8 mouse cellular contexts compared by ENCODE assay signal in genomic region chr4:134356591-134357460, GRCm38 (mm10). TPM values are rescaled to one million over a fixed set of nuclear protein-coding genes. Genes with fewer than 3 reads are reported as not detected.
DNase-seq lines count a peak whose midpoint lies in the region; ATAC-seq and TF ChIP-seq lines count a peak whose summit lies in the region.

No protein-coding gene starts in this region.

- H3K27ac ChIP-seq in MEL (ENCODE audit: control insufficient read depth, low read depth, low read length), result no peak overlapping the region
- no peak overlapping the region for H3K27ac ChIP-seq in forebrain, embryonic 12.5 days
- peak overlapping the region; percentile 52 for H3K27ac ChIP-seq in lung, postnatal 0 days (ENCODE audit: low read length)

- H3K4me2 ChIP-seq in forebrain, embryonic 12.5 days, result peak overlapping the region; percentile 37
- peak overlapping the region; percentile 32; the same call in 1 of the 2 replicates for H3K4me2 ChIP-seq in lung, postnatal 0 days (replicated peaks; ENCODE audit: low read depth, low read length)

- peaks cover 0 to 4% of the 10 kb centered on the region in 2 experiments; a peak in 2 of 4 replicates for H3K36me3 ChIP-seq in MEL (ENCODE audit: control insufficient read depth in 1 of 2, insufficient read depth in 2 of 2, low read length in 2 of 2)
- H3K36me3 ChIP-seq in forebrain, embryonic 12.5 days (replicated peaks), result no peaks in the 10 kb centered on the region
- no peaks in the 10 kb centered on the region for H3K36me3 ChIP-seq in lung, postnatal 0 days (ENCODE audit: insufficient read depth, low read length)

- peak; percentile 64 for DNase-seq in MEL (ENCODE audit: low read depth, low spot score)
- peak; percentile 76 to 85 for DNase-seq in heart, postnatal 14 days
- peak; percentile 50 to 90 for DNase-seq in layer of hippocampus, adult 18-20 months (ENCODE audit: low spot score in 2 of 2)
- DNase-seq in lung, postnatal 0 days (ENCODE audit: low spot score), result peak; percentile 81
- DNase-seq in ovary, postnatal 36 days (ENCODE audit: low spot score), result peak; percentile 62
- DNase-seq in thymus, postnatal 14 days, result peak; percentile 73

- TF ChIP-seq EP300 in MEL (IDR thresholded peaks at IDR 0.05; ENCODE audit: low read depth in 1 of 2, low read length in 2 of 2), result no peak
- TF ChIP-seq EP300 in lung, postnatal 0 days (IDR thresholded peaks at IDR 0.05), result no peak

- peaks cover 0 to 20% of the 10 kb centered on the region in 2 experiments; a peak in 2 of 4 replicates for H3K4me1 ChIP-seq in MEL (ENCODE audit: control insufficient read depth in 1 of 2, insufficient read depth in 2 of 2, low read length in 2 of 2)
- H3K4me1 ChIP-seq in forebrain, embryonic 12.5 days, result peaks cover 14% of the 10 kb centered on the region
- peaks cover 14% of the 10 kb centered on the region; the same call in 1 of the 2 replicates for H3K4me1 ChIP-seq in lung, postnatal 0 days (ENCODE audit: insufficient read depth, low read depth, low read length)

- TF ChIP-seq CTCF in MEL (IDR thresholded peaks at IDR 0.05 in 2 of 3, conservative IDR thresholded peaks at IDR 0.05 in 1 of 3; ENCODE audit: control insufficient read depth in 1 of 3, insufficient read depth in 1 of 3, low read depth in 2 of 3, low read length in 3 of 3, poor library complexity in 1 of 3, severe bottlenecking in 1 of 3), result peak; percentile 59 to 97 (median 78)
- TF ChIP-seq CTCF in lung, postnatal 0 days (IDR thresholded peaks at IDR 0.05), result peak; percentile 97

- no peaks in the 10 kb centered on the region for H3K27me3 ChIP-seq in MEL (ENCODE audit: control insufficient read depth in 1 of 2, insufficient read depth in 2 of 2, low read length in 2 of 2)
- H3K27me3 ChIP-seq in forebrain, embryonic 12.5 days, result peaks cover 24% of the 10 kb centered on the region; the same call in 1 of the 2 replicates
- no peaks in the 10 kb centered on the region for H3K27me3 ChIP-seq in lung, postnatal 0 days (replicated peaks; ENCODE audit: insufficient read depth, low read length)

- TF ChIP-seq RAD21 in MEL (IDR thresholded peaks at IDR 0.05; ENCODE audit: low read depth, low read length), result peak; percentile 64

- H3K4me3 ChIP-seq in MEL (ENCODE audit: control insufficient read depth in 1 of 2, insufficient read depth in 1 of 2, low read depth in 2 of 2, low read length in 2 of 2), result no peak overlapping the region
- H3K4me3 ChIP-seq in forebrain, embryonic 12.5 days (replicated peaks), result peak overlapping the region; percentile 6
- no peak overlapping the region for H3K4me3 ChIP-seq in lung, postnatal 0 days (ENCODE audit: low read depth, low read length)

- peak; percentile 59; the same call in 1 of the 2 replicates for ATAC-seq in cerebellum, adult (ENCODE audit: insufficient number of reproducible peaks, low FRiP score, low TSS enrichment)
- no peak for ATAC-seq in forebrain, embryonic 12.5 days (ENCODE audit: low FRiP score)
- peak; percentile 52 for ATAC-seq in lung, postnatal 0 days

- no peaks in the 10 kb centered on the region for H3K9me3 ChIP-seq in MEL (replicated peaks; ENCODE audit: insufficient read depth, low read length)
- H3K9me3 ChIP-seq in forebrain, embryonic 12.5 days, result no peaks in the 10 kb centered on the region
- H3K9me3 ChIP-seq in lung, postnatal 0 days (ENCODE audit: low read length), result no peaks in the 10 kb centered on the region

- TF ChIP-seq POLR2A in MEL (IDR thresholded peaks at IDR 0.05; ENCODE audit: control insufficient read depth in 1 of 2, insufficient read depth in 1 of 2, low read depth in 1 of 2, low read length in 2 of 2, poor library complexity in 1 of 2), result no peak

- H3K9ac ChIP-seq in MEL (ENCODE audit: control insufficient read depth, low read depth, low read length, poor library complexity, severe bottlenecking), result no peak overlapping the region
- no peak overlapping the region for H3K9ac ChIP-seq in forebrain, embryonic 12.5 days
- H3K9ac ChIP-seq in lung, postnatal 0 days (replicated peaks; ENCODE audit: low read depth), result no peak overlapping the region

- WGBS in forebrain, embryonic 12.5 days, result 21% methylated on average over 22 of the region's 22 CpGs
- WGBS in lung, postnatal 0 days, result 11% methylated on average over 22 of the region's 22 CpGs

- no peaks in the 10 kb centered on the region for H3K79me2 ChIP-seq in MEL (ENCODE audit: control insufficient read depth, insufficient read depth, low read length, poor library complexity)

- intact Hi-C loops in heart, postnatal 14 days (cut with DNase I), result loop anchor here (2.0 to 5.0 kb wide), 2 partner anchors 35 to 64 kb away; no protein-coding TSS in a partner anchor

TF ChIP-seq in MEL, 35 proteins besides CTCF, POLR2A, EP300 and RAD21:
- peak; percentile 65 for TF ChIP-seq SMC3 (IDR thresholded peaks at IDR 0.05; ENCODE audit: low read depth, low read length)
- no peak for TF ChIP-seq MAFK (IDR thresholded peaks at IDR 0.05; ENCODE audit: borderline replicate concordance, low read depth, low read length)
- no peak for TF ChIP-seq ELF1 (IDR thresholded peaks at IDR 0.05; ENCODE audit: low read depth, low read length)
- no peak for TF ChIP-seq TBP (IDR thresholded peaks at IDR 0.05; ENCODE audit: low read depth, low read length)
- TF ChIP-seq ZC3H11A (IDR thresholded peaks at IDR 0.05; ENCODE audit: low read depth, low read length), result peak; percentile 44; the same call in 1 of the 2 replicates

RNA-seq across cellular contexts. Expression of gene Slc30a2, which starts 13.8 kb away (rescaled TPM):
- 0.46 and 0.54 TPM in 2 replicates for total RNA-seq in MEL (2012; rRNA removed)
- under 1 TPM in 1 of 2 experiments, not detected in 1; 0.39 TPM for polyA plus RNA-seq in MEL (2012; ENCODE audit: insufficient read depth in 1 of 2, insufficient read length in 2 of 2, low read depth in 1 of 2, low replicate concordance in 2 of 2, missing spikeins in 1 of 2)
- not detected in 2 replicates for polyA plus RNA-seq in forebrain, embryonic 12.5 days (2016; fragmentation: Nextera tagmentation; extraction: Ambion mirVana)
- total RNA-seq in heart, postnatal 14 days (2021), result under 1 TPM; 0.68 to 0.96 TPM
- total RNA-seq in layer of hippocampus, adult 18-20 months (2021), result under 1 TPM in 1 of 2 experiments, not detected in 1; 0.10 TPM
- polyA plus RNA-seq in lung, postnatal 0 days (2015; fragmentation: Nextera tagmentation; extraction: Ambion mirVana), result 0.79 and 1.1 TPM in 2 replicates

RNA-seq across cellular contexts. Expression of gene Extl1, which starts 26.8 kb away (rescaled TPM):
- 0.03 and 0.04 TPM in 2 replicates for total RNA-seq in MEL (2012; rRNA removed)
- under 1 TPM in 1 of 2 experiments, not detected in 1; 0.33 TPM for polyA plus RNA-seq in MEL (2012; ENCODE audit: insufficient read depth in 1 of 2, insufficient read length in 2 of 2, low read depth in 1 of 2, low replicate concordance in 2 of 2, missing spikeins in 1 of 2)
- 0.32 and 0.37 TPM in 2 replicates for polyA plus RNA-seq in forebrain, embryonic 12.5 days (2016; fragmentation: Nextera tagmentation; extraction: Ambion mirVana)
- total RNA-seq in heart, postnatal 14 days (2021), result 10 to 100 TPM; 11.4 to 12.0 TPM
- total RNA-seq in layer of hippocampus, adult 18-20 months (2021), result 10 to 100 TPM; 46.1 to 48.0 TPM
- polyA plus RNA-seq in lung, postnatal 0 days (2015; fragmentation: Nextera tagmentation; extraction: Ambion mirVana), result 0.82 and 1.3 TPM in 2 replicates

RNA-seq across cellular contexts. Expression of gene Pafah2, which starts 39.3 kb away (rescaled TPM):
- 6.0 TPM in 2 replicates for total RNA-seq in MEL (2012; rRNA removed)
- 10 to 100 TPM in 1 of 2 experiments, not detected in 1; 10.6 TPM for polyA plus RNA-seq in MEL (2012; ENCODE audit: insufficient read depth in 1 of 2, insufficient read length in 2 of 2, low read depth in 1 of 2, low replicate concordance in 2 of 2, missing spikeins in 1 of 2)
- 7.2 and 8.3 TPM in 2 replicates for polyA plus RNA-seq in forebrain, embryonic 12.5 days (2016; fragmentation: Nextera tagmentation; extraction: Ambion mirVana)
- 1 to 10 TPM; 7.5 to 8.6 TPM for total RNA-seq in heart, postnatal 14 days (2021)
- 1 to 10 TPM; 5.0 to 5.9 TPM for total RNA-seq in layer of hippocampus, adult 18-20 months (2021)
- 14.1 and 16.2 TPM in 2 replicates for polyA plus RNA-seq in lung, postnatal 0 days (2015; fragmentation: Nextera tagmentation; extraction: Ambion mirVana)

RNA-seq across cellular contexts. Expression of gene Trim63, which starts 41.9 kb away (rescaled TPM):
- total RNA-seq in MEL (2012; rRNA removed), result not detected in 2 replicates
- polyA plus RNA-seq in MEL (2012; ENCODE audit: insufficient read depth in 1 of 2, insufficient read length in 2 of 2, low read depth in 1 of 2, low replicate concordance in 2 of 2, missing spikeins in 1 of 2), result not detected
- polyA plus RNA-seq in forebrain, embryonic 12.5 days (2016; fragmentation: Nextera tagmentation; extraction: Ambion mirVana), result 0.17 and 0.27 TPM in 2 replicates
- 100 to 1,000 TPM; 193 to 217 TPM for total RNA-seq in heart, postnatal 14 days (2021)
- total RNA-seq in layer of hippocampus, adult 18-20 months (2021), result not detected
- polyA plus RNA-seq in lung, postnatal 0 days (2015; fragmentation: Nextera tagmentation; extraction: Ambion mirVana), result 0.75 and 1.3 TPM in 2 replicates

Comparison
In these comparisons a context has a peak if more than half of its experiments do, and no peak if none do; other contexts are left out.
1. RNA of gene Extl1, which starts 26.8 kb away (total RNA-seq): 46.1 to 48.0 TPM in layer of hippocampus, adult 18-20 months and 11.4 to 12.0 TPM in heart, postnatal 14 days; 0.03 to 0.04 TPM in MEL; every median in the first group is over 10 times any median in the second.
2. Peak in every context shown above with its lines, with median percentiles within 50 percentile points of each other: DNase-seq.